Mouse (Mus musculus): ENCODE results near the gene Slc22a14. TPM values are rescaled to one million over a fixed set of nuclear protein-coding genes. Genes with fewer than 3 reads are reported as not detected.

Slc22a14 gene
- polyA plus RNA-seq, 1 experiment from 2014 or later: not detected

DNA sequence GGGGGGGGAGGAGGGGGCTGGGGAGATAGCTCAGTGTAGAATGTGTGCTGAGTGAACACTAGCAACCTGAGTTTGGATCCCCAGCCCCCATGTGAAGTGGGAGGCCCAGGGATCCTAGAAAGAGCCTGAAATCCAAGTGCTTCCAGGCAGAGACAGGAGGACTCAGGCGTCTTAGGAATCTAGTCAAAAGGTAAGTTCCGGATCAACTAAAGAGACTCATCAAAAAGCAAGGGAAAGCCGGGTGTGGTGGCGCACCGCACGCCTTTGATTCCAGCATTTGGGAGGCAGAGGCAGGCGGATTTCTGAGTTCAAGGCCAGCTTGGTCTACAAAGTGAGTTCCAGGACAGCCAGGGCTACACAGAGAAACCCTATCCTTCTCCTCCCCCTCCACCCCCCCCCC lies 44.9 kb downstream of the Slc22a14 start:
- no peak overlapping the region for H3K9ac ChIP-seq (ENCODE audit: low read length)
- no peaks in the 10 kb centered on the region for H3K27me3 ChIP-seq (ENCODE audit: control insufficient read depth, insufficient read depth, low read length)
- no peak for DNase-seq (ENCODE audit: low spot score)
- ATAC-seq (ENCODE audit: low FRiP score, low TSS enrichment): no peak
- H3K4me1 ChIP-seq (replicated peaks; ENCODE audit: control insufficient read depth, insufficient read depth): no peaks in the 10 kb centered on the region; the same call in 1 of the 2 replicates
- H3K4me3 ChIP-seq (ENCODE audit: low read depth, low read length): no peak overlapping the region
- no peak overlapping the region for H3K27ac ChIP-seq (replicated peaks)
- no peak for TF ChIP-seq EP300 (optimal IDR thresholded peaks at IDR 0.05)
- TF ChIP-seq CTCF (IDR thresholded peaks at IDR 0.05; ENCODE audit: low read depth): no peak
- no peaks in the 10 kb centered on the region for H3K9me3 ChIP-seq (ENCODE audit: control insufficient read depth, low read length)
- H3K36me3 ChIP-seq (ENCODE audit: control insufficient read depth, insufficient read depth, low read length): no peaks in the 10 kb centered on the region
- H3K4me2 ChIP-seq (replicated peaks; ENCODE audit: low read depth): no peak overlapping the region; the same call in 1 of the 2 replicates
- 76% methylated on average over 7 of the region's 7 CpGs for WGBS

DNA sequence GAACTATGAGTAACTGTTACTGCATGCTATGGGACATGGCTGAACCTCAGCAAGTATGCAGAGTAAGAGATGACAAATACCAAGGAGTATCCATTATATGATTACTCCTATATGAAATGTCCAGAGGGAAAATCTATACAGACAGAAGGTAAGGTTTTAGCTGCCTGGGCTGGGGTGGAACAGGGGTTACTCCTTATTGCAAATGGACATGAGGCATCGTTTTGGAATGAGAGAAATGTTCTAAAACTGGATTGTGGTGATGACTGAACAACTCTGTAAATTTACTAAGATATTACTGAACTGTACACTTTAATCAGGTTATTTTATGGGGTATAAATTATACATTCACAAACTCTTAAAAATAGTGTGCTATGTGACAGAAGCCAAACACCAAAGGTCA lies 46.5 kb downstream of the Slc22a14 start:
- Histone ChIP-seq H3K4me3 (ENCODE audit: low read depth, low read length) (no peak overlapping the region), H3K9ac (ENCODE audit: low read length) (no peak overlapping the region), H3K4me1 (replicated peaks; ENCODE audit: control insufficient read depth, insufficient read depth) (no peaks in the 10 kb centered on the region; the same call in 1 of the 2 replicates), H3K27ac (replicated peaks) (no peak overlapping the region), H3K4me2 (replicated peaks; ENCODE audit: low read depth) (no peak overlapping the region), H3K9me3 (ENCODE audit: control insufficient read depth, low read length) (no peaks in the 10 kb centered on the region), H3K27me3 (ENCODE audit: control insufficient read depth, insufficient read depth, low read length) (no peaks in the 10 kb centered on the region), H3K36me3 (ENCODE audit: control insufficient read depth, insufficient read depth, low read length) (no peaks in the 10 kb centered on the region)
- no peak for TF ChIP-seq EP300 (optimal IDR thresholded peaks at IDR 0.05)
- 82% methylated on average over 1 of the region's 1 CpGs for WGBS
- no peak for ATAC-seq (ENCODE audit: low FRiP score, low TSS enrichment)
- DNase-seq (ENCODE audit: low spot score): no peak

DNA sequence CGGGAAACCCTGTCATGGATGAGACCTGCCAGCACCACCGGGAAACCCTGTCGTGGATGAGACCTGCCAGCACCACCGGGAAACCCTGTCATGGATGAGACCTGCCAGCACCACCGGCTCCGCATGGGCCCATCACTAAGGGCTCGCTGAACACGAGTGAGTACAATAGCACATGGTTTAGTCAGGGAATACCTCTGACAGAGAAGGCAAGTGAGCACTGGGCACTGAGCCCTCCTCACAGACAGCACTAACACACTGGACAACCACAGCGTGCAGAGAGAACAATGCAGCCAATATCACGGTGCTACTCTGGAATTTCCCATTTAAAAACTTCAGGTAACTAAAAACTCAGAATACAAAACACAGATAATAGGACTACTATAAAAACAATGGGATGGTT lies 52.3 kb downstream of the Slc22a14 start:
- H3K9ac ChIP-seq (ENCODE audit: low read length): no peak overlapping the region
- no peak overlapping the region for H3K27ac ChIP-seq (replicated peaks)
- no peaks in the 10 kb centered on the region for H3K4me1 ChIP-seq (replicated peaks; ENCODE audit: control insufficient read depth, insufficient read depth)
- H3K36me3 ChIP-seq (ENCODE audit: control insufficient read depth, insufficient read depth, low read length): no peaks in the 10 kb centered on the region
- TF ChIP-seq EP300 (optimal IDR thresholded peaks at IDR 0.05): no peak
- TF ChIP-seq CTCF (IDR thresholded peaks at IDR 0.05; ENCODE audit: low read depth): no peak
- WGBS: 90% methylated on average over 10 of the region's 10 CpGs
- H3K4me3 ChIP-seq (ENCODE audit: low read depth, low read length): no peak overlapping the region
- H3K27me3 ChIP-seq (ENCODE audit: control insufficient read depth, insufficient read depth, low read length): no peaks in the 10 kb centered on the region
- H3K4me2 ChIP-seq (replicated peaks; ENCODE audit: low read depth): no peak overlapping the region
- ATAC-seq (ENCODE audit: low FRiP score, low TSS enrichment) (no peak), DNase-seq (ENCODE audit: low spot score) (no peak)
- no peaks in the 10 kb centered on the region for H3K9me3 ChIP-seq (ENCODE audit: control insufficient read depth, low read length)

DNA sequence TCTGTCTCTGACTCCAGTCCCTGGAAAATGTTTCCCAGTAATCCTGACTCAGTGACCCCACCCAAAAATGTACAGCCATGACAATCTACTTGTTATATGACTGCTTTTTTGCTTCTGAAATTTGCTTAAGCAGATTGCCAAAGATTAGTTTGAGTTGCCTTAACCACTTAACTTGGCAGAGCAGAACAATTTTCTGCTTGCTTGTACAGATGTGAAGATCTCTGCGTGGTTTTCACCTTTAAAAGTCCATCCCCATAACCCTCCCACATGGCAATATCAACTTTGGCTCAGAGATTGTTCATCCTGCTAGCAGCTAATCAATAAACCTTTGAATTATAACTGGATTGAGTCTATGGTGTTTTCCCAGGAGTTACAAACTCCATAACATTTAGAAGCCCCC lies 56.3 kb downstream of the Slc22a14 start:
- no peak overlapping the region for H3K4me2 ChIP-seq (replicated peaks; ENCODE audit: low read depth)
- H3K27me3 ChIP-seq (ENCODE audit: control insufficient read depth, insufficient read depth, low read length): no peaks in the 10 kb centered on the region
- TF ChIP-seq EP300 (optimal IDR thresholded peaks at IDR 0.05): no peak
- no peak for TF ChIP-seq CTCF (IDR thresholded peaks at IDR 0.05; ENCODE audit: low read depth)
- H3K27ac ChIP-seq (replicated peaks): no peak overlapping the region
- H3K9ac ChIP-seq (ENCODE audit: low read length): no peak overlapping the region
- H3K36me3 ChIP-seq (ENCODE audit: control insufficient read depth, insufficient read depth, low read length): no peaks in the 10 kb centered on the region
- no peak overlapping the region for H3K4me3 ChIP-seq (ENCODE audit: low read depth, low read length)
- H3K4me1 ChIP-seq (replicated peaks; ENCODE audit: control insufficient read depth, insufficient read depth): no peaks in the 10 kb centered on the region
- 71% methylated on average over 1 of the region's 1 CpGs for whole genome bisulfite sequencing
- DNase-seq (ENCODE audit: low spot score) (no peak), ATAC-seq (ENCODE audit: low FRiP score, low TSS enrichment) (no peak)
- H3K9me3 ChIP-seq (ENCODE audit: control insufficient read depth, low read length): no peaks in the 10 kb centered on the region

DNA sequence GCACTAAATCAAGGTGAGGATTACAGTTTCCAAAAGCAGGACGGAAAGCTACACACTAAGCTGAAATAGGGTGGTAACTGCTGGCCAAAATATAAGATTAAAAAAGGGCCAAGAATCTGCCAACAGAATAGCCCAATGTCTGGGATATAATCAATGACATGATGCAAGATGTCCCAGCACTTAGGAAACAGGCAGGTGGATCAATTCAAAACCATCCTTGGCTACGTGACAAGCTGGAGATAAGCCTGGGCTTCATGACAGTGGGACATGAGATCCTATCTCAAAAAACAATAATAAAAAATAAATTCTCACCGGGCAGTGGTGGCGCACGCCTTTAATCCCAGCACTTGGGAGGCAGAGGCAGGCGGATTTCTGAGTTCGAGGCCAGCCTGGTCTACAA lies 59.5 kb downstream of the Slc22a14 start:
- H3K27me3 ChIP-seq (ENCODE audit: control insufficient read depth, insufficient read depth, low read length): no peaks in the 10 kb centered on the region
- H3K4me3 ChIP-seq (ENCODE audit: low read depth, low read length): no peak overlapping the region
- ATAC-seq (ENCODE audit: low FRiP score, low TSS enrichment) (no peak), DNase-seq (ENCODE audit: low spot score) (no peak)
- H3K36me3 ChIP-seq (ENCODE audit: control insufficient read depth, insufficient read depth, low read length): 0 out of 2 replicates have a peak, but pooled peaks cover 2% of the 10 kb centered on the region
- H3K9me3 ChIP-seq (ENCODE audit: control insufficient read depth, low read length): no peaks in the 10 kb centered on the region
- no peaks in the 10 kb centered on the region for H3K4me1 ChIP-seq (replicated peaks; ENCODE audit: control insufficient read depth, insufficient read depth)
- 83% methylated on average over 7 of the region's 7 CpGs for WGBS
- no peak overlapping the region for H3K9ac ChIP-seq (ENCODE audit: low read length)
- TF ChIP-seq EP300 (optimal IDR thresholded peaks at IDR 0.05): no peak
- no peak for TF ChIP-seq CTCF (IDR thresholded peaks at IDR 0.05; ENCODE audit: low read depth)
- no peak overlapping the region for H3K27ac ChIP-seq (replicated peaks)
- no peak overlapping the region for H3K4me2 ChIP-seq (replicated peaks; ENCODE audit: low read depth)

DNA sequence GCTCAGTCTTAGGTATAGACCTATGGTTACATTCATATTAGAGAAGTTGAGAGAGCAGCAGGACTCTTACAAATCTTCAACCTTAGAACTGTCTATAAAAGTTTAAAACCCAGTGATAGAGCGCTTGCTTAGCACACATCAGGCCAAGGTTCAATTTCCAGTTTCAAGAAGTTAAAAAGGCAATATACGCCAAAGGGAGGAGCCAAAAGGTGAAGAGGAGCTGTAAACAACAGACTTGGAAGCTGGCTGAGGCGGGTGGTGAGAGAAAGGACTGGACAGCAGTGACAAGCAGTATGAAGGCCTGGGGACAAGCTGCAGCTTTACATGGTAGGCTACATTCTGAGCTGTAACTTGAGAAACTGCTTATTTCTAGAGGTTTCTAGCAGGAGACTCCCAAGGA lies 66.8 kb downstream of the Slc22a14 start:
- Histone ChIP-seq H3K27ac (replicated peaks) (no peak overlapping the region), H3K27me3 (ENCODE audit: control insufficient read depth, insufficient read depth, low read length) (no peaks in the 10 kb centered on the region), H3K9ac (ENCODE audit: low read length) (no peak overlapping the region), H3K4me2 (replicated peaks; ENCODE audit: low read depth) (no peak overlapping the region), H3K36me3 (ENCODE audit: control insufficient read depth, insufficient read depth, low read length) (0 out of 2 replicates have a peak, but pooled peaks cover 2% of the 10 kb centered on the region), H3K4me3 (ENCODE audit: low read depth, low read length) (no peak overlapping the region), H3K4me1 (replicated peaks; ENCODE audit: control insufficient read depth, insufficient read depth) (no peaks in the 10 kb centered on the region), H3K9me3 (ENCODE audit: control insufficient read depth, low read length) (no peaks in the 10 kb centered on the region)
- 80% methylated on average over 3 of the region's 3 CpGs for WGBS
- DNase-seq (ENCODE audit: low spot score) (no peak), ATAC-seq (ENCODE audit: low FRiP score, low TSS enrichment) (no peak)
- no peak for TF ChIP-seq EP300 (optimal IDR thresholded peaks at IDR 0.05)
- no peak for TF ChIP-seq CTCF (IDR thresholded peaks at IDR 0.05; ENCODE audit: low read depth)
